ENCODE assay signal across 17 mouse cellular contexts in the genomic region with DNA sequence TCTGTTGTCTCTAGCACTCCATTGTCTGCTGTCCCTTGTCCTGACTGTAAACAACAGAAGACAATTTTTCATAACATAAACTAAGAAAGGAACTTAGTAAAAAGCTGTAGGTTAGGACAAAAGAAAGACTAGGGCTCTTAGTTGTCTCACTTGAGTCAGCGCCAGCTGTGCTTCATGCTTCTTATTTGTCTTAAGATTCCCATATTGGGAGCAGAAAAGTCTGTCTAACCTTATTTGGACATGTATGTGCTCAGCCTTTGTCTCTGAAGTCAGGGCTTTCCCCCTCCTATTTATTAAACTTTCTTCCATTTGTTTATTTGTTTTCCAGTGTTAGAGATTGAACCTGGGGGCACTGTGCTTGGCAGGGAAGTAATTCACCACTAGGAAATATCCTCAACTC. TPM values are rescaled to one million over a fixed set of nuclear protein-coding genes. Genes with fewer than 3 reads are reported as not detected.
A peak's percentile ranks its signal among the peaks of the same experiment; 100 is the strongest.
DNase-seq lines count a peak whose midpoint lies in the region; ATAC-seq lines count a peak whose summit lies in the region.
"Had no signal": no experiment of that assay in that cellular context is flagged by ENCODE, and none has a peak within 500 bp of the region (broad histone marks: within the 10 kb centered on the region; RNA-seq: fewer than 3 reads in every experiment).

No protein-coding gene starts in this region.

- peak overlapping the region; percentile 62 for H3K27ac ChIP-seq in kidney, embryonic 16.5 days (ENCODE audit: low read length)
- H3K27ac ChIP-seq in intestine, embryonic 15.5 days = peak overlapping the region; percentile 71
- peak overlapping the region; percentile 86 for H3K27ac ChIP-seq in stomach, embryonic 16.5 days (ENCODE audit: low read length)
- H3K27ac ChIP-seq in forebrain, embryonic 15.5 days (replicated peaks) = no peak overlapping the region
- H3K27ac ChIP-seq: forebrain, embryonic 12.5 days; liver, embryonic 14.5 days; midbrain, embryonic 15.5 days had no signal

- peaks cover 23% of the 10 kb centered on the region for H3K4me1 ChIP-seq in kidney, embryonic 16.5 days (ENCODE audit: insufficient read depth, low read length)
- H3K4me1 ChIP-seq in intestine, embryonic 15.5 days (replicated peaks) = peaks cover 10% of the 10 kb centered on the region
- H3K4me1 ChIP-seq in stomach, embryonic 16.5 days (ENCODE audit: control insufficient read depth, insufficient read depth, low read length) = peaks cover 12% of the 10 kb centered on the region
- H3K4me1 ChIP-seq in forebrain, embryonic 15.5 days = no peaks in the 10 kb centered on the region

- H3K4me2 ChIP-seq in kidney, embryonic 16.5 days (replicated peaks; ENCODE audit: low read depth, low read length) = no peak overlapping the region
- H3K4me2 ChIP-seq in intestine, embryonic 15.5 days (replicated peaks) = no peak overlapping the region
- no peak overlapping the region for H3K4me2 ChIP-seq in stomach, embryonic 16.5 days (ENCODE audit: low read depth, low read length)
- H3K4me2 ChIP-seq in forebrain, embryonic 15.5 days (replicated peaks) = no peak overlapping the region
- H3K4me2 ChIP-seq: forebrain, embryonic 12.5 days; midbrain, embryonic 15.5 days had no signal

- H3K9me3 ChIP-seq in kidney, embryonic 16.5 days (ENCODE audit: low read length) = no peaks in the 10 kb centered on the region
- H3K9me3 ChIP-seq in intestine, embryonic 15.5 days = no peaks in the 10 kb centered on the region
- no peaks in the 10 kb centered on the region for H3K9me3 ChIP-seq in stomach, embryonic 16.5 days (replicated peaks; ENCODE audit: control insufficient read depth, low read length)
- H3K9me3 ChIP-seq in forebrain, embryonic 15.5 days = no peaks in the 10 kb centered on the region
- H3K9me3 ChIP-seq: forebrain, embryonic 12.5 days; G1E; midbrain, embryonic 15.5 days had no signal

- DNase-seq in kidney, postnatal 14 days = no peak
- peak; percentile 30 for DNase-seq in lung, postnatal 10 days
- no peak for DNase-seq in lung, postnatal 25 days (ENCODE audit: low spot score)
- DNase-seq: cerebellum, adult 9-10 months; kidney, adult 8-10 months; spleen, adult 18-20 months; thymus, postnatal 36 days had no signal

- no peak overlapping the region for H3K9ac ChIP-seq in kidney, embryonic 16.5 days (replicated peaks; ENCODE audit: low read length)
- no peak overlapping the region for H3K9ac ChIP-seq in intestine, embryonic 15.5 days
- H3K9ac ChIP-seq in stomach, embryonic 16.5 days (ENCODE audit: low read length) = no peak overlapping the region
- no peak overlapping the region for H3K9ac ChIP-seq in forebrain, embryonic 15.5 days (replicated peaks)
- H3K9ac ChIP-seq: forebrain, embryonic 12.5 days; liver, embryonic 14.5 days; midbrain, embryonic 15.5 days had no signal

- no peaks in the 10 kb centered on the region for H3K27me3 ChIP-seq in kidney, embryonic 16.5 days (ENCODE audit: insufficient read depth, low read length)
- H3K27me3 ChIP-seq in intestine, embryonic 15.5 days (replicated peaks) = no peaks in the 10 kb centered on the region
- no peaks in the 10 kb centered on the region for H3K27me3 ChIP-seq in stomach, embryonic 16.5 days (ENCODE audit: control insufficient read depth, insufficient read depth, low read length)
- no peaks in the 10 kb centered on the region for H3K27me3 ChIP-seq in forebrain, embryonic 15.5 days
- H3K27me3 ChIP-seq: forebrain, embryonic 12.5 days; midbrain, embryonic 15.5 days had no signal

- H3K36me3 ChIP-seq in kidney, embryonic 16.5 days (ENCODE audit: insufficient read depth, low read length) = no peaks in the 10 kb centered on the region
- H3K36me3 ChIP-seq in intestine, embryonic 15.5 days = no peaks in the 10 kb centered on the region
- no peaks in the 10 kb centered on the region for H3K36me3 ChIP-seq in stomach, embryonic 16.5 days (ENCODE audit: control insufficient read depth, insufficient read depth, low read length)
- H3K36me3 ChIP-seq in forebrain, embryonic 15.5 days = no peaks in the 10 kb centered on the region
- H3K36me3 ChIP-seq: forebrain, embryonic 12.5 days; midbrain, embryonic 15.5 days had no signal

- ATAC-seq in kidney, embryonic 16.5 days (ENCODE audit: low FRiP score, low TSS enrichment) = no peak
- peak; percentile 68 for ATAC-seq in intestine, embryonic 15.5 days
- no peak; the same call in 1 of the 2 replicates for ATAC-seq in stomach, embryonic 16.5 days (ENCODE audit: insufficient read depth, low FRiP score)
- ATAC-seq in forebrain, embryonic 15.5 days (replicated peaks) = no peak
- ATAC-seq: CD4-positive, CD25-positive, alpha-beta regulatory T cell, adult 4 months; midbrain, embryonic 15.5 days had no signal

- H3K4me3 ChIP-seq in kidney, embryonic 16.5 days (ENCODE audit: low read length) = no peak overlapping the region
- no peak overlapping the region for H3K4me3 ChIP-seq in intestine, embryonic 15.5 days (replicated peaks)
- H3K4me3 ChIP-seq in stomach, embryonic 16.5 days (replicated peaks; ENCODE audit: low read length) = no peak overlapping the region
- no peak overlapping the region for H3K4me3 ChIP-seq in forebrain, embryonic 15.5 days
- H3K4me3 ChIP-seq: forebrain, embryonic 12.5 days; layer of hippocampus, adult 2 months; midbrain, embryonic 15.5 days had no signal

- WGBS in kidney, embryonic 16.5 days = 63% methylated on average over 1 of the region's 1 CpGs
- WGBS in intestine, embryonic 15.5 days = 53% methylated on average over 1 of the region's 1 CpGs
- WGBS in stomach, embryonic 16.5 days = 64% methylated on average over 1 of the region's 1 CpGs
- 94% methylated on average over 1 of the region's 1 CpGs for WGBS in forebrain, embryonic 15.5 days

RNA-seq across cellular contexts. Expression of a gene that starts 12.9 kb away (rescaled TPM):
- polyA plus RNA-seq in kidney, embryonic 16.5 days (2015; fragmentation: Nextera tagmentation; extraction: Ambion mirVana) = 153 and 162 TPM in 2 replicates
- 131 and 143 TPM in 2 replicates for polyA plus RNA-seq in intestine, embryonic 15.5 days (2015; fragmentation: Nextera tagmentation; extraction: Ambion mirVana)
- polyA plus RNA-seq in stomach, embryonic 16.5 days (2015; fragmentation: Nextera tagmentation; extraction: Ambion mirVana) = 136 and 161 TPM in 2 replicates
- polyA plus RNA-seq in forebrain, embryonic 15.5 days (2015; fragmentation: Nextera tagmentation; extraction: Ambion mirVana) = 65.3 and 70.1 TPM in 2 replicates
